Mouse (Mus musculus) lung, postnatal 4 days (tissue): ENCODE results near the gene Snip1.
A peak's percentile ranks its signal among the peaks of the same experiment; 100 is the strongest.

ENCODE experiments used
- DNase-seq, 2 experiments: peaks; one replicate each; pipeline ENCODE4 v3.0.0; 2021

Gene Snip1

GRCm38 (mm10) chr4:125066490-125067370 is at the start of gene Snip1:
Gene Snip1 (plus strand): TSS chr4:125066672.
- DNase-seq: peak; percentile 95 to 96

- peak; percentile 21 to 67 for DNase-seq
Measured at GRCm38 (mm10) chr4:125017431-125017830, 49.0 kb upstream of the Snip1 start.

GRCm38 (mm10) chr4:125020780-125021538 is 45.5 kb upstream of the Snip1 start:
- no peak for DNase-seq

GRCm38 (mm10) chr4:125029891-125030614 is 36.4 kb upstream of the Snip1 start:
- DNase-seq: peak; percentile 94 to 95

GRCm38 (mm10) chr4:125034341-125034740 is 32.1 kb upstream of the Snip1 start:
- peak; percentile 9 to 38 for DNase-seq

GRCm38 (mm10) chr4:125044454-125044853 is 22.0 kb upstream of the Snip1 start:
- no peak for DNase-seq

- DNase-seq: peak in 1 of 2 experiments; percentile 26
Measured at GRCm38 (mm10) chr4:125055385-125055784, 11.1 kb upstream of the Snip1 start.

GRCm38 (mm10) chr4:125056476-125056875 is 10.0 kb upstream of the Snip1 start:
- DNase-seq: no peak

GRCm38 (mm10) chr4:125057273-125057672 is 9.2 kb upstream of the Snip1 start:
- DNase-seq: no peak

- DNase-seq: no peak
Measured at GRCm38 (mm10) chr4:125058033-125058432, 8.4 kb upstream of the Snip1 start.

GRCm38 (mm10) chr4:125059025-125059424 is 7.4 kb upstream of the Snip1 start:
- DNase-seq: peak; percentile 66 to 73

GRCm38 (mm10) chr4:125063829-125064228 is 2.6 kb upstream of the Snip1 start:
- DNase-seq: no peak

GRCm38 (mm10) chr4:125065517-125066307 is 760 bp upstream of the Snip1 start, which contains the start of gene Dnali1:
Gene Dnali1 (minus strand): TSS chr4:125065703.
- peak; percentile 75 to 78 for DNase-seq

GRCm38 (mm10) chr4:125077700-125078099 is 11.2 kb downstream of the Snip1 start:
- no peak for DNase-seq

- no peak for DNase-seq
Measured at GRCm38 (mm10) chr4:125078698-125079097, 12.2 kb downstream of the Snip1 start.

- peak; percentile 94 to 95 for DNase-seq
Measured at GRCm38 (mm10) chr4:125084403-125085345, 18.2 kb downstream of the Snip1 start, which contains the start of gene Meaf6. Gene Meaf6 (plus strand): TSS chr4:125085134.

- DNase-seq: no peak
Measured at GRCm38 (mm10) chr4:125085346-125085841, 18.9 kb downstream of the Snip1 start.

- no peak for DNase-seq
Measured at GRCm38 (mm10) chr4:125093031-125093430, 26.6 kb downstream of the Snip1 start.

GRCm38 (mm10) chr4:125096066-125096465 is 29.6 kb downstream of the Snip1 start:
- DNase-seq: no peak

- no peak for DNase-seq
Measured at GRCm38 (mm10) chr4:125097412-125097811, 30.9 kb downstream of the Snip1 start.

- peak; percentile 64 to 86 for DNase-seq
Measured at GRCm38 (mm10) chr4:125099458-125099857, 33.0 kb downstream of the Snip1 start.
